Mouse (Mus musculus) heart, embryonic 14.5 days (tissue): ENCODE data around the gene Rmnd5b. TPM values are rescaled to one million over a fixed set of nuclear protein-coding genes. Genes with fewer than 3 reads are reported as not detected.

Source experiments
- ATAC-seq: fragments of 200-750 bp; cut with Nextera tagmentation; 2 replicates; pipeline ENCODE4 v1.8.0; 2017; ENCODE audit warnings: low read depth, moderate TSS enrichment; ENCODE audit not compliant: insufficient number of reproducible peaks, insufficient read depth, low FRiP score
- H3K27ac ChIP-seq, 2 experiments: fragments of 200-500 bp in 1 of 2; fragments of 300-500 bp in 1 of 2; sonication (generic) in 1 of 2; replicated peaks in 1 of 2; 2 replicates each; pipeline ENCODE4 v1.5.1; 2012 to 2014; ENCODE audit warnings: low read depth in 2 of 2, low read length in 2 of 2, control low read depth in 1 of 2, mild to moderate bottlenecking in 1 of 2, mixed read lengths in 1 of 2; ENCODE audit not compliant: control insufficient read depth in 1 of 2, insufficient read depth in 1 of 2
- H3K27me3 ChIP-seq: fragments of 300-500 bp; sonication (generic); 2 replicates; pipeline ENCODE4 v1.6.1; 2014; ENCODE audit warnings: mild to moderate bottlenecking, low read length, control low read depth; ENCODE audit not compliant: control insufficient read depth, insufficient read depth
- H3K36me3 ChIP-seq: fragments of 300-500 bp; sonication (generic); 2 replicates; pipeline ENCODE4 v1.6.1; 2014; ENCODE audit warnings: mild to moderate bottlenecking, control low read depth, low read length, mixed read lengths; ENCODE audit not compliant: control insufficient read depth, insufficient read depth
- H3K4me1 ChIP-seq, 2 experiments: fragments of 200-500 bp in 1 of 2; fragments of 300-500 bp in 1 of 2; sonication (generic) in 1 of 2; 2 replicates each; pipeline ENCODE4 v1.6.1; 2012 to 2014; ENCODE audit warnings: low read length in 2 of 2, control low read depth in 1 of 2, mixed read lengths in 1 of 2; ENCODE audit not compliant: control insufficient read depth in 2 of 2, insufficient read depth in 2 of 2
- H3K4me2 ChIP-seq: fragments of 300-500 bp; sonication (generic); 2 replicates; pipeline ENCODE4 v1.6.1; 2014; ENCODE audit warnings: mild to moderate bottlenecking, low read length
- H3K4me3 ChIP-seq, 2 experiments: fragments of 200-500 bp in 1 of 2; fragments of 300-500 bp in 1 of 2; sonication (generic) in 1 of 2; 2 replicates each; pipeline ENCODE4 v1.5.1; 2012 to 2014; ENCODE audit warnings: low read length in 2 of 2, mild to moderate bottlenecking in 2 of 2, control low read depth in 1 of 2, low read depth in 1 of 2, moderate library complexity in 1 of 2; ENCODE audit not compliant: control insufficient read depth in 1 of 2, insufficient read depth in 1 of 2
- H3K9ac ChIP-seq: fragments of 300-500 bp; sonication (generic); 2 replicates; pipeline ENCODE4 v1.6.1; 2014; ENCODE audit warnings: mild to moderate bottlenecking, low read length
- H3K9me3 ChIP-seq: fragments of 300-500 bp; sonication (generic); 2 replicates; pipeline ENCODE4 v1.6.1; 2016; ENCODE audit warnings: low read length, control low read depth; ENCODE audit not compliant: control insufficient read depth
- WGBS: fragments of 180-500 bp; shearing (Covaris S2); extraction: QIAGEN DNeasy Blood & Tissue Kit; methylation state at CpG from one replicate; pipeline ENCODE4 v1.1.7; 2014; 5-methylcytosine and 5-hydroxymethylcytosine counted together
- polyA plus RNA-seq: library from polyadenylated mRNA; unstranded; fragments of >200 nt; fragmentation: Nextera tagmentation; extraction: Ambion mirVana; gene quantifications from 2 replicates; pipeline ENCODE4 v1.2.1, GENCODE M21; 2014

Rmnd5b gene
- polyA plus RNA-seq, 1 experiment from 2014 or later = 32.1 TPM

DNA sequence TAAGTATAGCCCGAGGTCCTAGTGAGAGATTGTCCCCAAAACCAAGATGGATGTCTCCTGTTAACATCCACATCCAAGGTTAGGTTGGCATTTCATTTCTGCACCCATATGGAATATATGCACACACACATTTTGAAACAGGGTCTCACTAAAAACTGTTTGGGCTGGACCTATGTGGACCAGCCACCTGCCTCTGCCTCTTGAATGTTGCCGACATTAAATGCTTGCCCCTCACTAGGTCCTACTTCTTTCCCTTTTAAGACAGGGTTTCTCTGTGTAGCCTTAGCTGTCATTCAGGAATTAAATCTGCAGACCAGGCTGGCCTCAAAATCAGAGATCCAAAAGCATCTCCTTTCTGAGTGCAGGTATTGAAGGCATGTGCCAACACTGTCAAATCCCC, 38.1 kb downstream of the Rmnd5b start:
- Histone ChIP-seq H3K36me3 (peaks cover 99% of the 10 kb centered on the region), H3K4me3 (no peak overlapping the region), H3K9ac (no peak overlapping the region), H3K27me3 (no peaks in the 10 kb centered on the region), H3K4me2 (no peak overlapping the region), H3K4me1 (0 out of 4 replicates have a peak, but pooled peaks cover 0 to 2% of the 10 kb centered on the region in 2 experiments), H3K27ac (no peak overlapping the region), H3K9me3 (no peaks in the 10 kb centered on the region)
- ATAC-seq = no peak
- WGBS = 68% methylated on average over 2 of the region's 2 CpGs

DNA sequence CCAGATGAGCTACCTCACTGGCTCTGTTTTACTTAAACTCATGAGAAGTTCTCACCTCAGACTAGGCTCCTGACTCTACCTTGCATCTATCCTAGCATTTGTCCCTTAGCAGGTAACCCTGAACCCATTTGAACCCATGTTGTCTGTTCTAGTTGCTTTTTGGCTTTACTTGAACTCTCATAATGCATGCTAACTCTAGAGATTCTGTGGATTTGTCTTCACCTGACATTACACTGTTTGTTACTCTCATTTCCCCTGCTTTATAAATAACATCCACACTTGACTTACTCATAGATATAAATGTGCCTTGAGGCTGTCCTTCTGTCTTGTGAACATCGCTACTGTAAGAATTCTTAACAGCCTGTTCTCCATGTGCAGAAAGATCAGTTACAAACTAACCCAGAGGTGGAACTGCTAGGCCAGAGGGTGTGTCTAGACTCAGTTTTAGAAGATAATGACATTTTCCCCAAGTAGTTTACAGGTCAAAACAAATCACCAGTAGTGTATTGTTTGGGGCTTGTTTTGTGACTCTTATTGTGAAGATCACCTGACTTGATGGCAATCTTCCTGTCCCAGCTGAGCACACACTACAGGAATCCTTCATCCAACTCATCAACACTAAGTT, 40.1 kb downstream of the Rmnd5b start:
- Histone ChIP-seq H3K4me3 (no peak overlapping the region), H3K36me3 (peaks cover 99% of the 10 kb centered on the region), H3K27me3 (no peaks in the 10 kb centered on the region), H3K27ac (no peak overlapping the region), H3K9me3 (no peaks in the 10 kb centered on the region), H3K4me2 (no peak overlapping the region), H3K9ac (no peak overlapping the region), H3K4me1 (peaks cover 0 to 5% of the 10 kb centered on the region in 2 experiments; a peak in 1 of 4 replicates)
- WGBS = 86% methylated on average over 1 of the region's 1 CpGs
- ATAC-seq = no peak

DNA sequence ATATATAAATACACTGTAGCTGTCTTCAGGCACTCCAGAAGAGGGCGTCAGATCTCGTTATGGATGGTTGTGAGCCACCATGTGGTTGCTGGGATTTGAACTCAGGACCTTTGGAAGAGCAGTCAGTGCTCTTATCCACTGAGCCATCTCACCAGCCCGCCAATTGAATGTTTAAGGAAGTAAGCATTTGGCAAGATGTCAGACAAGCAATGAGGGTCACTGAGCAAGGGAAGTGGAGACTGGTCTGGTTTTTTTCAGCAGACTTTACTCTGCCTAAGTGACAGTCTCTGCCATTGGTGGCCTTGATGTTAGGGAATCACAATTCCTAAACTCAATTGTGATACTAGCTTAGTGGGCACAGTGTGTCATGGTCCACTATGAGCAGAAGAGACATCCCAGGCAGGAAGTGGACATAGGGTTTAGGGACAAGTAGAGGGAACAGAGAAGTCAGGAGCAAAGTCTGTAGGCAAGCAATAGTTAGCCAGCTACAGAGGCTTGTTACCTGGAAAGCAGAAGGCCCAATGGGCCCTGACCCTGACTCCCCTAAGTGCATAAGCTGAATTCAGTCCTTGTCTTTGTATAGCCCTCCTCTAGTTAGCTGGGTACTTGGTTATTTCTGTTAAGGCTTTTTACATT, 40.9 kb downstream of the Rmnd5b start:
- no peak overlapping the region for H3K9ac ChIP-seq
- H3K4me2 ChIP-seq = no peak overlapping the region
- H3K27ac ChIP-seq = no peak overlapping the region
- H3K36me3 ChIP-seq = peaks cover 98% of the 10 kb centered on the region
- 64% methylated on average over 3 of the region's 3 CpGs for WGBS
- no peak for ATAC-seq
- no peaks in the 10 kb centered on the region for H3K27me3 ChIP-seq
- H3K9me3 ChIP-seq = no peaks in the 10 kb centered on the region
- H3K4me3 ChIP-seq = no peak overlapping the region
- peaks cover 0 to 5% of the 10 kb centered on the region in 2 experiments; a peak in 1 of 4 replicates for H3K4me1 ChIP-seq

DNA sequence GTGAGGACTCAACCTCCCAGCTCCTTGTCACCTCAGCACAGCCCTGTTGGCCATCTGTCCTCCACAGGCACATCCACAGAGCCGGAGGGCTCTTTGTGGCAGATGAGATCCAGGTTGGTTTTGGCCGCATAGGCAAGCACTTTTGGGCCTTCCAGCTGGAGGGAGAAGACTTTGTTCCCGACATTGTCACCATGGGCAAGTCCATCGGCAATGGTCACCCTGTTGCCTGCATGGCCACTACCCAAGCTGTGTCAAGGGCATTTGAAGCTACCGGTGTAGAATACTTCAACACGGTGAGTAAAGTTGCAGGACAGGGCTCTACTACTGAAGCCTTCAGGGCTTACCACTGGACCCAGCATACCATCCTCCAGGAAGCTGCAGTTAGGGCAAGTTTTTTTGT, 41.8 kb downstream of the Rmnd5b start:
- Histone ChIP-seq H3K27ac (no peak overlapping the region), H3K27me3 (no peaks in the 10 kb centered on the region), H3K4me2 (no peak overlapping the region), H3K9ac (no peak overlapping the region), H3K36me3 (peaks cover 98% of the 10 kb centered on the region), H3K4me3 (no peak overlapping the region), H3K9me3 (no peaks in the 10 kb centered on the region), H3K4me1 (peaks cover 0 to 5% of the 10 kb centered on the region in 2 experiments; a peak in 1 of 4 replicates)
- 86% methylated on average over 6 of the region's 6 CpGs for WGBS
- ATAC-seq = no peak

DNA sequence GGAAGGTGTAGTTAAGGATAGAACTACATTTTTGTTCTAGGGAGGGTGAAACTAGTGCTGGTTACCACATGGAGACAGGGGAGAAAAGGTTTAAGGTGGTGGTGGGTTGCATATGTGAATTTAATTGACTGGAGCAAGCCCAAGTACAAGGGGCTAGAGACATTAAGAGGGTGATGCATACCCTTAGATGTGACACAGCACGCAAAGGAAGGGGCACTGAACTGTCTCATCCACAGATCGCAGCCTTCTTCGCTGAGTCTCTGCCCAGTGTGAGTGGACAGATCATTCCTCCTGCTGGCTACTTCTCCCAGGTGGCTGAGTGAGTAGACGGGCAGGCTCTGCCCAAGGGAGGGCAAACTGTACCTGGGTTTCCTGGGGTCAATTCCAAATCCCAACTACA, 42.3 kb downstream of the Rmnd5b start:
- WGBS = 95% methylated on average over 4 of the region's 4 CpGs
- no peak for ATAC-seq
- H3K9ac ChIP-seq = no peak overlapping the region

DNA sequence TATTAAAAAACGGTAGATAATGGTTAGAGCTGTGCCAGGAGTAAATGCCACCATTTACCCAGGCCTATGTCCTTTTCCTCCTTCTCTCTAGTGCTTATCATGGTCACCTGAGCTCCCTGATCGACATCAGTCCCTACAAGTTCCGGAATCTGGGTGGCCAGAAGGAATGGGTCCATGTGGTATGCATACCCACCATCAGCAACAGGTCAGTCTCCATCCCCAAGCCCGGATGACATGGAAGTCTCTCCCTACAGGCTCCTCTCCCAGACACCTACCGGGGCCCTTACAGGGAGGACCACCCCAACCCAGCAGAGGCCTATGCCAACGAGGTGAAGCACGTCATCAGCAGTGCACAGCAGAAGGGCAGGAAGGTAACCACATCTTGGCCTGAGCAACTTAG, 43.8 kb downstream of the Rmnd5b start:
- no peak overlapping the region for H3K4me3 ChIP-seq
- H3K9me3 ChIP-seq = no peaks in the 10 kb centered on the region
- H3K27ac ChIP-seq = no peak overlapping the region
- ATAC-seq = no peak
- no peak overlapping the region for H3K9ac ChIP-seq
- H3K4me1 ChIP-seq = peaks cover 0 to 5% of the 10 kb centered on the region in 2 experiments; a peak in 1 of 4 replicates
- H3K27me3 ChIP-seq = no peaks in the 10 kb centered on the region
- H3K4me2 ChIP-seq = no peak overlapping the region
- WGBS = 82% methylated on average over 7 of the region's 7 CpGs
- H3K36me3 ChIP-seq = peaks cover 98% of the 10 kb centered on the region

More for the DNA sequence above, 42.3 kb downstream of the Rmnd5b start:
- Histone ChIP-seq H3K36me3 (peaks cover 98% of the 10 kb centered on the region), H3K27ac (no peak overlapping the region), H3K4me3 (no peak overlapping the region), H3K4me2 (no peak overlapping the region), H3K4me1 (peaks cover 0 to 5% of the 10 kb centered on the region in 2 experiments; a peak in 1 of 4 replicates), H3K9me3 (no peaks in the 10 kb centered on the region), H3K27me3 (no peaks in the 10 kb centered on the region)

DNA sequence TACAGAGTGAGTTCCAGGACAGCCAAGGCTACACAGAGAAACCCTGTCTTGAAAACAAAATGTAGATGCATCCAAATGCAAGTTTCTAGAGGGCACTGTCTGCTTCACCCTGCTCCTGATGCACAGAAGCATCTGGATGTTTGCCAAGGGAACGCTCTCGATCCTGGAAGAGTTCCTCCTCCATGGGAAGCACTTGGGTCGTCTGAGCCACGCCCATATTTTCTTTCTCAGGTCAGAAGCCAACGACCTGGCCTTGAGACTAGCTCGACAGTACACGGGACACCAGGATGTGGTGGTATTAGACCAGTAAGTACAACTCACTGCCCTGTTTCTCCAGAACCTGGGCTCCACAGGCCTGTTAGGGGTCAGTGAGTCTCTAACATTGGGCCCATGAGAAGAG, 44.5 kb downstream of the Rmnd5b start:
- peaks cover 0 to 5% of the 10 kb centered on the region in 2 experiments; a peak in 1 of 4 replicates for H3K4me1 ChIP-seq
- no peak for ATAC-seq
- H3K4me2 ChIP-seq = no peak overlapping the region
- H3K4me3 ChIP-seq = no peak overlapping the region
- no peak overlapping the region for H3K9ac ChIP-seq
- peaks cover 98% of the 10 kb centered on the region for H3K36me3 ChIP-seq
- no peaks in the 10 kb centered on the region for H3K27me3 ChIP-seq
- WGBS = 45% methylated on average over 7 of the region's 7 CpGs
- no peaks in the 10 kb centered on the region for H3K9me3 ChIP-seq
- H3K27ac ChIP-seq = no peak overlapping the region
